Mouse (Mus musculus) forebrain, embryonic 13.5 days (tissue): ENCODE measurements around the gene Fam19a4. TPM values are rescaled to one million over a fixed set of nuclear protein-coding genes. Genes with fewer than 3 reads are reported as not detected.
A peak's percentile ranks its signal among the peaks of the same experiment; 100 is the strongest.

Experiments
- ATAC-seq: fragments of 200-750 bp; cut with Nextera tagmentation; 2 replicates; pipeline ENCODE4 v1.8.0; 2017
- H3K27ac ChIP-seq: fragments of 300-500 bp; sonication (generic); 2 replicates; pipeline ENCODE4 v1.5.1; 2015; ENCODE audit warnings: inconsistent platforms, mild to moderate bottlenecking, moderate library complexity
- H3K27me3 ChIP-seq: fragments of 300-500 bp; sonication (generic); 2 replicates; pipeline ENCODE4 v1.6.1; 2015; ENCODE audit warnings: mild to moderate bottlenecking, inconsistent platforms
- H3K36me3 ChIP-seq: fragments of 300-500 bp; sonication (generic); 2 replicates; pipeline ENCODE4 v1.6.1; 2015; ENCODE audit warnings: mild to moderate bottlenecking, inconsistent platforms; ENCODE audit not compliant: poor library complexity, severe bottlenecking
- H3K4me1 ChIP-seq: fragments of 300-500 bp; sonication (generic); 2 replicates; pipeline ENCODE4 v1.6.1; 2015; ENCODE audit warnings: inconsistent platforms
- H3K4me2 ChIP-seq: fragments of 300-500 bp; sonication (generic); 2 replicates; pipeline ENCODE4 v1.6.1; 2015; ENCODE audit warnings: inconsistent platforms, mild to moderate bottlenecking, moderate library complexity
- H3K4me3 ChIP-seq: fragments of 300-500 bp; sonication (generic); 2 replicates; pipeline ENCODE4 v1.5.1; 2015; ENCODE audit warnings: mild to moderate bottlenecking, inconsistent platforms
- H3K9ac ChIP-seq: fragments of 300-500 bp; sonication (generic); 2 replicates; pipeline ENCODE4 v1.6.1; 2015; ENCODE audit warnings: mild to moderate bottlenecking, inconsistent platforms
- H3K9me3 ChIP-seq: fragments of 300-500 bp; sonication (generic); replicated peaks from 2 replicates; pipeline ENCODE4 v1.6.1; 2016; ENCODE audit warnings: inconsistent platforms
- WGBS: fragments of 180-500 bp; shearing (Covaris S2); methylation state at CpG from one replicate; pipeline ENCODE4 v1.1.7; 2015; 5-methylcytosine and 5-hydroxymethylcytosine counted together
- polyA plus RNA-seq: library from polyadenylated mRNA; unstranded; fragments of >200 nt; fragmentation: Nextera tagmentation; extraction: Ambion mirVana; gene quantifications from 2 replicates; pipeline ENCODE4 v1.2.1, GENCODE M21; 2015

Fam19a4 gene
- polyA plus RNA-seq, 1 experiment from 2014 or later: 0.52 TPM

DNA sequence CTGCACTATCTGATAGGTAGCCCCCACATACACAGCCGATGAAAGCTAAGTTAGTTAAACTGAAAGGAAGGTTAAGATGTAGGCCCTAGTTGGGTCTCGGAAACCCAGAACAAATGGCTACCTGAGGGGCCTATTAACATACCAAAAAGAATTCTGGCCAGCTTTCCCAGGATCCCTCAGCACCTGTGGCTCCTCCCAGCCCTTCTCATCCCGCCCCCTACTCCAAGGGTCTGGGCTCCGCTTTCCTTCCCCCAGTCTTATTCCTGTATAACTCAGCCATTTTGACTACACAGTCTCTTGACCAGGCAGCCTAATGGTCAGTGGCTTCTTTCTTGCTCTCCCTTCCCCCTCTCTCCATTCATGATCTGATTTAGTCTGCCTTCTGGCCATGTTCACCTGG lies 13.7 kb downstream of the Fam19a4 start:
- H3K9ac ChIP-seq: no peak overlapping the region
- no peaks in the 10 kb centered on the region for H3K9me3 ChIP-seq
- no peak for ATAC-seq
- no peak overlapping the region for H3K4me3 ChIP-seq
- no peaks in the 10 kb centered on the region for H3K36me3 ChIP-seq
- H3K4me1 ChIP-seq: no peaks in the 10 kb centered on the region
- H3K27ac ChIP-seq: no peak overlapping the region
- WGBS: 83% methylated on average over 4 of the region's 4 CpGs
- no peak overlapping the region for H3K4me2 ChIP-seq
- H3K27me3 ChIP-seq: no peaks in the 10 kb centered on the region

DNA sequence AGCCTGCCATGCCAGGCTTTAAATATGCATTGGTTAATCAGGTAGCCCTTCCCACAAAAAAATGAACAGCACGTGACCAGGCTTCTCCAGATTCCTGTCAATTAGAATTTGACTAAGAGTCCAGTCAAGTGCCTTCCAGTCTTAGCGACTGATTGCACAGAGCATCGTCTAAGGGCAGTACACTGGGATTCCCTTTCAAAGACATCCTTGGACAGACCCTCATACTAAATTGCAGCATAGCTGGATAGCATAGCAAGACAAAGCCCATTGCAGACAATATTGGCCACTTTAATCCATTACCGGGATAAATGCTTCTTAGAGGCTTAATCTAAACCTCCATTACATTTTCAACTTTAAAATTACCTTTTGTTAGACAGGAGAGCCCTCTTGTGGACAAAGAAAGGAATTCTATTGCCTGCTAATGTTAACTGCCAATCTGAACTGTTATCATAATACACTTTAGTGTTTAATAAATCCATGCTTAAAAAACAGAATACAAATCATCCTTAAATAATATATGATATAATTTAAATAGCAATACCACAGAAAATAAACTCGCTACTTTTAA lies 33.0 kb downstream of the Fam19a4 start:
- 0 out of 2 replicates have a peak, but pooled peaks have one; percentile 51 for ATAC-seq
- no peak overlapping the region for H3K4me2 ChIP-seq
- H3K27me3 ChIP-seq: peaks cover 9% of the 10 kb centered on the region
- no peaks in the 10 kb centered on the region for H3K36me3 ChIP-seq
- H3K4me3 ChIP-seq: no peak overlapping the region
- no peak overlapping the region for H3K9ac ChIP-seq
- no peaks in the 10 kb centered on the region for H3K9me3 ChIP-seq
- 37% methylated on average over 5 of the region's 5 CpGs for WGBS
- H3K27ac ChIP-seq: no peak overlapping the region
- no peaks in the 10 kb centered on the region for H3K4me1 ChIP-seq

- Histone ChIP-seq H3K9me3 (no peaks in the 10 kb centered on the region), H3K36me3 (no peaks in the 10 kb centered on the region), H3K27me3 (no peaks in the 10 kb centered on the region), H3K27ac (no peak overlapping the region), H3K4me3 (no peak overlapping the region), H3K4me2 (no peak overlapping the region), H3K4me1 (no peaks in the 10 kb centered on the region), H3K9ac (no peak overlapping the region)
- WGBS: 70% methylated on average over 2 of the region's 2 CpGs
- no peak for ATAC-seq
Observed at GRCm38 (mm10) chr6:97019323-97019722, 40.9 kb downstream of the Fam19a4 start.

DNA sequence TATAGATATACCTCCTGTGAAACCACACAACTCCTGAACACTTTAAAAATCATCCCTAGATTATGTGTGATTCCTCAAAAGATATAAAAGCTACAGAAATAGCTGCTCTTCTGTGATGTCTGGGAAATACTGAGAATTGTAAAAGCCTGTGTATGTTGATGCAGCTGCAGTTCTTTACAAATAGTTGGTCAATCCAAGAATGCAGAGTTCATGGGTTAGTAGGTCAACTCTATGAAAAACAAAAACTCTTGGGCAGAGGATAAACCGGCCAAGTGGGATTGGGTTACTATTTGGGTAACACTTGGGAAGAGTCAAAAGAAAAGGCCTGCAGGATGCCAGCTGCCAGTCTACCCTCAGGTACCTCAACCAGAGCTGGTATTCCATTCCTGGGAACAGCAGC lies 43.5 kb downstream of the Fam19a4 start:
- no peaks in the 10 kb centered on the region for H3K4me1 ChIP-seq
- H3K9ac ChIP-seq: no peak overlapping the region
- no peak for ATAC-seq
- H3K27ac ChIP-seq: no peak overlapping the region
- H3K27me3 ChIP-seq: no peaks in the 10 kb centered on the region
- H3K9me3 ChIP-seq: no peaks in the 10 kb centered on the region
- no peak overlapping the region for H3K4me3 ChIP-seq
- no peak overlapping the region for H3K4me2 ChIP-seq
- 80% methylated on average over 1 of the region's 1 CpGs for WGBS
- no peaks in the 10 kb centered on the region for H3K36me3 ChIP-seq

GRCm38 (mm10) chr6:97016018-97016417 lies 44.2 kb downstream of the Fam19a4 start:
- no peaks in the 10 kb centered on the region for H3K4me1 ChIP-seq
- WGBS: 85% methylated on average over 3 of the region's 3 CpGs
- no peaks in the 10 kb centered on the region for H3K27me3 ChIP-seq
- H3K27ac ChIP-seq: no peak overlapping the region
- H3K9me3 ChIP-seq: no peaks in the 10 kb centered on the region
- ATAC-seq: no peak
- H3K36me3 ChIP-seq: no peaks in the 10 kb centered on the region
- no peak overlapping the region for H3K9ac ChIP-seq
- no peak overlapping the region for H3K4me2 ChIP-seq
- H3K4me3 ChIP-seq: no peak overlapping the region

DNA sequence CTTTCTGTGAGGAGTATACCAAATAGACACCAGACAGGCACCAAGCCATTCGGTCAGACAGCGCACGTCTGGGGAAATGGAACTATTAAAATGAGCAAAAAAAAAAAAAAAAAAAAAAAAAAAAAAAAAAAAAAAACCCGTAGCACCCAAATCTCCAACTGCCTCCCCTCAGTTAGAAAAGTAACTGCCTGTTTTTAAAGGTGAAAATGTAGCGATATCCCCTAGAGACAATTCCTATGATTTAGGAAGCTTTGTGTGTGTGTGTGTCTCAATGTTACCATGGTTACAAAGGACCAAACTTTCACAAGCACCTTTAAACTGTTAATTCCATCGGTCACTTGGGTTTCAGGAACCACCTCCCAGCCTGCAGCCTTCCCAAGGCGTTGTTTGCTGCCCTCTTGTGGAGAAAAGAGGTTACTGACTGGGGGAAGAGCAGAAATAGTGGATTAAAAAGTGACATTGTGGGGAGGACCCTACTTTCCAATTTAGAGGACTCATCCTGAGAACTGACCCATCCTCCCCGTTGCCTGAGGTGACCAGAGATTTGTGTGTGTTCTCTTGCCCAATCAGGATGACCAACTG lies 53.6 kb downstream of the Fam19a4 start:
- Histone ChIP-seq H3K36me3 (no peaks in the 10 kb centered on the region), H3K9me3 (no peaks in the 10 kb centered on the region), H3K27me3 (peaks cover 8% of the 10 kb centered on the region), H3K4me1 (no peaks in the 10 kb centered on the region), H3K27ac (no peak overlapping the region), H3K4me2 (no peak overlapping the region), H3K9ac (no peak overlapping the region), H3K4me3 (no peak overlapping the region)
- ATAC-seq: peak; percentile 51
- WGBS: 39% methylated on average over 8 of the region's 8 CpGs

GRCm38 (mm10) chr6:97005038-97005437 lies 55.2 kb downstream of the Fam19a4 start:
- H3K4me2 ChIP-seq: no peak overlapping the region
- H3K4me3 ChIP-seq: no peak overlapping the region
- no peaks in the 10 kb centered on the region for H3K9me3 ChIP-seq
- peak; percentile 33; the same call in 1 of the 2 replicates for ATAC-seq
- H3K4me1 ChIP-seq: no peaks in the 10 kb centered on the region
- H3K36me3 ChIP-seq: no peaks in the 10 kb centered on the region
- peaks cover 8% of the 10 kb centered on the region for H3K27me3 ChIP-seq
- no peak overlapping the region for H3K9ac ChIP-seq
- 22% methylated on average over 11 of the region's 11 CpGs for WGBS
- no peak overlapping the region for H3K27ac ChIP-seq

DNA sequence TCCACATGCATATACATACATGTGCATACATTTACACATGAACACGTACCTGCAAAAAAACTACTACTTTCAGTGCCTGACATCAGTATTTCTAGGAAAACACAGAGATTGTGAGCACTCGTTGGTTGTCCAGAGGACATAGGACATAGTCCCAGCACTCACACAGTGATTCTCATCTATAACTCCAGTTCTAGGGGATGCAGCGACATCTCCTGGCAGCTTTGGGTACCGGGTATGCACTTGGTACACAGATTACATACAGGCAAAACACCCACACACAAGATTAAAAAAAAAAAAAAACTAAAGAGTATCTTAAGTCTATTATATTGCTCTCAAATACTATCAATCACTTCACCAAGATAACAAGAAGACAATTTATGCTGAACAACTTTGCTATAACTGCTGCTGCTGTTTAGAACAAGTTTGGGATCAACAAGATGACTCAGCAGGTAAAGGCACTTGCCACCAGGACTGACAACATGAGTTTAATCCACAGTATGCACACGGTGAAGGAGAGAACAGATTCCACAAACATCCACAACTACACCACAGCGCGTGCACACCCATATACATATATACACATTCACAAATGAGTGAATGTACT lies 64.6 kb downstream of the Fam19a4 start:
- Histone ChIP-seq H3K4me2 (no peak overlapping the region), H3K9me3 (no peaks in the 10 kb centered on the region), H3K27me3 (no peaks in the 10 kb centered on the region), H3K9ac (no peak overlapping the region), H3K4me1 (no peaks in the 10 kb centered on the region), H3K4me3 (no peak overlapping the region), H3K27ac (no peak overlapping the region), H3K36me3 (no peaks in the 10 kb centered on the region)
- no peak for ATAC-seq
- 92% methylated on average over 7 of the region's 7 CpGs for WGBS

DNA sequence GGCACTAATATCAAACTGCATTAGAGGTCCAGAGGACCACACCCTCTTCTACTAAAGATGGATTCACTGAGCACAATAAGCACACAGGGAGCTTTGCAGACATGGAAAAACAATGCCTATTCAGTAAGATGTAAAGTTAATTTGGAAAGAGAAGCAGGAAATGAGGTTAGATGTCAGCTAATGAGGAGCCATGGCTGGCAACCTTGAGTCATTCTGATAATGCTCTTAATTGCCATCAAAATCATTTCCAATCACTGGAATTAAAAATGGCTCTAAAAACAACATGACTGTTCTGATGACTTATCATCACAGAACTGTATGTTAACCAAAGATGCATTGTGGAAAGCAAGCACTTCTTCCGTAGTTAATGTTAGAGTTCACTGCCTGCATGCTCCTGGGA lies 68.5 kb downstream of the Fam19a4 start:
- H3K9me3 ChIP-seq: no peaks in the 10 kb centered on the region
- no peaks in the 10 kb centered on the region for H3K36me3 ChIP-seq
- no peak overlapping the region for H3K4me2 ChIP-seq
- no peaks in the 10 kb centered on the region for H3K4me1 ChIP-seq
- H3K27ac ChIP-seq: no peak overlapping the region
- WGBS: 82% methylated on average over 1 of the region's 1 CpGs
- H3K4me3 ChIP-seq: no peak overlapping the region
- ATAC-seq: no peak
- H3K27me3 ChIP-seq: no peaks in the 10 kb centered on the region
- H3K9ac ChIP-seq: no peak overlapping the region

DNA sequence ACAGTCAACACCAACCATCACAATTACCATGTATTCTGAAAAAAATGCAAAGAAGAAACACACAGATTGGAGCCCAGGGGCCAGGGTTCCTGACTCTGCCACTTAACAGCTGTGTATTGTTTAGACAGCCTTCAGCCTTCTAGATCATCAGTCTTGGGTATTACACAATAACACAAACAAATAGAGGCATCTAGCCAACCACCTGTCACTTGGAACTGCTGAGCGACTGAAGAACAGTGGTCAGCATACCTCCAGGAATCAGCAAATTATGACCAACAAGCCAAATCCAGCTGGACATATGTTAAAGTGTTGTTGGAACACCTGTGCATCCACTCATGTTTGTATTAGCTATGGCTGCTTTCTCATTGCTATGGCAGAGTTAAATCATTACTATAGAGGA lies 82.7 kb downstream of the Fam19a4 start:
- no peak overlapping the region for H3K9ac ChIP-seq
- 92% methylated on average over 1 of the region's 1 CpGs for WGBS
- no peak overlapping the region for H3K4me3 ChIP-seq
- no peaks in the 10 kb centered on the region for H3K9me3 ChIP-seq
- H3K4me1 ChIP-seq: no peaks in the 10 kb centered on the region
- no peaks in the 10 kb centered on the region for H3K27me3 ChIP-seq
- no peak for ATAC-seq
- no peak overlapping the region for H3K4me2 ChIP-seq
- H3K36me3 ChIP-seq: no peaks in the 10 kb centered on the region
- H3K27ac ChIP-seq: no peak overlapping the region

- Histone ChIP-seq H3K36me3 (no peaks in the 10 kb centered on the region), H3K4me2 (no peak overlapping the region), H3K27me3 (no peaks in the 10 kb centered on the region), H3K9ac (no peak overlapping the region), H3K27ac (no peak overlapping the region), H3K4me3 (no peak overlapping the region), H3K9me3 (no peaks in the 10 kb centered on the region), H3K4me1 (no peaks in the 10 kb centered on the region)
- WGBS: 51% methylated on average over 2 of the region's 2 CpGs
- ATAC-seq: no peak
Observed at GRCm38 (mm10) chr6:96944796-96945195, 115.4 kb downstream of the Fam19a4 start.

DNA sequence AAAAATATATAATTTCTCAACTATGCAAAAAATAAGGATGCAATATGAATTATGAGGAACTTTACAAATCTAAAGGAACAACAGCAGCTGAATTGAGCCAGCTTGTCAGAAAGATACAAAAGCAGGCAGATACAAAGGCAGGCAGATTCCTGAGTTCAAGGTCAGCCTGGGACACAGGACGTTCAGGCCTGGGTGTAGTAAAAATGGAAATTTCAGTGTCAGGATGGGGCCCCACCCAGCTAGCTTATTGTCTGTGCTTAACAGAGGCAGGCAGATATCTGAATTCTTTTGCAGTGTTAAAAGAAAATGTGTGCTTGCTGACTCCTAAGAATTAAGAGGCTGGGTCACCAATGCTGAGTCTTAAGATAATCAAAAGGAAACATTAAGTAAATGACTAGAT lies 124.4 kb downstream of the Fam19a4 start:
- WGBS: 76% methylated on average over 1 of the region's 1 CpGs
- H3K4me3 ChIP-seq: no peak overlapping the region
- ATAC-seq: no peak
- H3K4me1 ChIP-seq: no peaks in the 10 kb centered on the region
- no peaks in the 10 kb centered on the region for H3K27me3 ChIP-seq
- no peaks in the 10 kb centered on the region for H3K36me3 ChIP-seq
- no peaks in the 10 kb centered on the region for H3K9me3 ChIP-seq
- H3K27ac ChIP-seq: no peak overlapping the region
- H3K4me2 ChIP-seq: no peak overlapping the region
- no peak overlapping the region for H3K9ac ChIP-seq

DNA sequence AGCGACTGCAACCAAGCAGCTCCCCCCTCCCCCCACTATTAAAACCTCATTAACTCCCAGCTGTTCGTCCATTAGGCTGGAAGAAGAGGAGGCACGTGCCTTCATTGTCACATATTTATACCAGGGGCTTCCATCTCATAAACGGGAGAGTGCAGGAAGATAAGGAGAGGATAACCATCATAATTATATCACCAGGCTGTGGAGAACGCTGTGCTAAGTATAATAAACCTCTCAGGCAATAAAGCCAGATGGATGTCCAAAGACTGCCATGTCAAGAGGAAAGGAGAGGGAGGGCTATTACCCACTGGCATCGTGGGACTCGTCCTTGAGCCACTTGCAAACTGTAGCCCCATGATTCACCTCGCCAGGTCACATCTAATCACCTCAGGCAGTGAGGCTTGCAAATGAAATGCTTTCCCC lies 151.1 kb downstream of the Fam19a4 start:
- no peak overlapping the region for H3K4me3 ChIP-seq
- H3K4me1 ChIP-seq: no peaks in the 10 kb centered on the region
- WGBS: 44% methylated on average over 8 of the region's 8 CpGs
- no peak overlapping the region for H3K9ac ChIP-seq
- no peaks in the 10 kb centered on the region for H3K36me3 ChIP-seq
- ATAC-seq: peak; percentile 41
- H3K27me3 ChIP-seq: no peaks in the 10 kb centered on the region
- no peak overlapping the region for H3K27ac ChIP-seq
- no peaks in the 10 kb centered on the region for H3K9me3 ChIP-seq
- no peak overlapping the region for H3K4me2 ChIP-seq
